Mouse (Mus musculus) olfactory bulb, adult 2 months (tissue): ENCODE measurements around the gene Dusp8.
A peak's percentile ranks its signal among the peaks of the same experiment; 100 is the strongest.

Experiments used
- CTCF ChIP-seq: fragments of 200-500 bp; IDR thresholded peaks from 2 replicates; pipeline ENCODE4 v1.5.1; 2012; ENCODE audit warnings: low read depth, mild to moderate bottlenecking, low read length, moderate library complexity; ENCODE audit not compliant: insufficient read depth
- POLR2A ChIP-seq: fragments of 200-500 bp; IDR thresholded peaks from 2 replicates; pipeline ENCODE4 v1.6.1; 2012; ENCODE audit warnings: mild to moderate bottlenecking, low read depth, low read length, moderate library complexity; ENCODE audit not compliant: insufficient read depth

DNA sequence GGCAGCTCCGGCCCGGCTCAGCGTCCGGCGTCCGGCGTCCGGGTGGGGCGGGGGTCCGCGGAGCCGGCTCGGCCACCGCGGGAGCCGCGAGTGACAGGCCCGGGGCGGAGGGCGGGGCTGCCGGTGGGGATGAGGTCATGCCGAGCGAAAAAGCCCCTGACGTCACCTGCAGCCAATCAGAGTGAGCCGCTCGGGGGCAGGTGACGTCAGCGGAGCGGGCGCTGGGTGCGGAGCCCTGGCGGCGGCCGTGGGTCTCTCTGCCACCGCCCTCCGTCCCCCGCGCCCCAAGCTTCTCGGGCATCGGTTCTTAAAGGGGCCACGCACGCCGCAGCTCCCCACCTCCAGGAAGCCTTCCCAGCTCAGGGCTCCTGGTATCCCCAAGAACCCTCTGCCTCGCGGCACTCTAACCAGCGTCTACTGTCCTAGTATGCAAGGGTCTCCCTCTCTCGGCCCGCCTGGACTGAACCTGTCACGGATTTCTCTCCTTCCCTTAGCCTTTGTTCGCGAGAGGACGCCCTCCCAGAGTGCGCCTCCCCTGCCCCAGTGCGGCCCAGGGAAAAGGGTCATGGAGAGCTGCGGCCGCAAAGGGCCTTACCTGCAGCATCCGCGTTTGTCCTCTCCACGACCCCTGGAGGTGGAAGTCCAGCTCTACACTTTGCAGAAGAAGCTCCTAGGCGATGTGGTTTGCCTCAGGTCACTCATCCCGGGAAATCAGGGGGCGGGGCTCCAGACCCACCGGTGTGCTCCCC is at the start of gene Dusp8:
- TF ChIP-seq CTCF, result no peak
- TF ChIP-seq POLR2A, result peak; percentile 54
